Mouse (Mus musculus): ENCODE measurements around the gene Phlda1.

The Phlda1 gene

GRCm38 (mm10) chr10:111528283-111528682 lies 22.2 kb downstream of the Phlda1 start:
- DNase-seq (ENCODE audit: low spot score) = no peak

- DNase-seq (ENCODE audit: low spot score) = no peak
Observed at GRCm38 (mm10) chr10:111530398-111530797, 24.3 kb downstream of the Phlda1 start.

DNA sequence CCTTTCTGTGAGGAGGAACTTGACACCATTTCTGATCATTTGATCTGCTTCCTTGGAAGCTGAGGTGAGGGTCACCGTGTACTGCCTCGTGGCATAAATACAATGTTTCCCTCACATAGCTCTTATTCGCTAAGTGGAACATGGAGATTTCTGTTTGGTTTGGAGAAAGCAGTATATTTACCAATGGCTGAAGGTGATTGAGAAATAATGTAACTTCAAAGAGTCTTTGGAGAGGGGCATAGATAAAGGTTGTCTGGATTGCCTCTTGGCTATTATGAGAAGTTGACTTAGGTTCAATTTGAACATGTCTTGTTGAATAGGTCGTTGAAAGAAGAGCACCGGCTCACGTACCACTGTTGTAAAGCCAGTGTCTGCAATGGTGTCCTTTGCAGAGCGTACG lies 28.6 kb downstream of the Phlda1 start:
- DNase-seq (ENCODE audit: low spot score) = no peak

DNA sequence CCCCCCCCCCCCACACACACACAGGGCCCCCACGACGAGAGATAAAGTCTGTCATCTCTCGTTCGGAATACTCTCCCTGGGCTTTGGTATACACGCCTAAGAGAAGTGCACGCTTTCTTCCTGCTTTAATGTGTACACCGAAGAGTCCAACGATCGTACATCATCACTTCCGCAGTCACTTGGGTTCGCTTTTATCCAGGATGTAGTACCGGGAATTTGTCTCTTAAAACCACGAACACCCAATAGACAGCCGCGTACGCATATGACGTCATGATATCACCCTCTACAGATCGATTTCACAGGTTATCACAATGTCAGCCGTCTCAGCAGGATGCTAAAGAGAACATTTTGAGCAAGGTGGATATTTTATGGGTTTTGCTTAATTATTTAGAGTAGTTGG lies 31.3 kb downstream of the Phlda1 start:
- DNase-seq (ENCODE audit: low spot score) = no peak

GRCm38 (mm10) chr10:111539724-111540324 lies 33.7 kb downstream of the Phlda1 start:
- no peak for DNase-seq (ENCODE audit: low spot score)

- DNase-seq (ENCODE audit: low spot score) = no peak
Observed at GRCm38 (mm10) chr10:111540678-111541077, 34.6 kb downstream of the Phlda1 start.

DNA sequence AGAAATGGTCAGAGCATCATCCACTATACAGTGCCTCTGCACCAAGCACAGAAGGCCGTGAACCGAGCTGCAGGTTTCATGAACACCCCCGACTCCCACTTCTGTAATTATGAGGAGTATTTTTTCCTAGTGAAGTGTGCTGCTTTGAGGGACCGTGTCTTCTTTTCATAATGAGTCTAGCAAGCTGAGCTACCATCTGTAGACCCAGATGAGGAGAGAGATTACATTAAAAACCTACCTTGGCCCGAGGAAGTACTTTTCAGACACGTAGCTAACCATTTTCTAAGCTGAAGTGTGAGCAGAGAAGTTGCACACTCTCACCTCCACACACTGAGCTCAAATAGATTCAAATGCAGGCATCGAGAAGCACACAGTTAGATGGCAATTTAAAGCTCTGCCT lies 37.0 kb downstream of the Phlda1 start:
- no peak for DNase-seq (ENCODE audit: low spot score)

- no peak for DNase-seq (ENCODE audit: low spot score)
Observed at GRCm38 (mm10) chr10:111543781-111544260, 37.7 kb downstream of the Phlda1 start.

- no peak for DNase-seq (ENCODE audit: low spot score)
Observed at GRCm38 (mm10) chr10:111544311-111544710, 38.2 kb downstream of the Phlda1 start.

- DNase-seq (ENCODE audit: low spot score) = no peak
Observed at GRCm38 (mm10) chr10:111545648-111546047, 39.6 kb downstream of the Phlda1 start.

DNA sequence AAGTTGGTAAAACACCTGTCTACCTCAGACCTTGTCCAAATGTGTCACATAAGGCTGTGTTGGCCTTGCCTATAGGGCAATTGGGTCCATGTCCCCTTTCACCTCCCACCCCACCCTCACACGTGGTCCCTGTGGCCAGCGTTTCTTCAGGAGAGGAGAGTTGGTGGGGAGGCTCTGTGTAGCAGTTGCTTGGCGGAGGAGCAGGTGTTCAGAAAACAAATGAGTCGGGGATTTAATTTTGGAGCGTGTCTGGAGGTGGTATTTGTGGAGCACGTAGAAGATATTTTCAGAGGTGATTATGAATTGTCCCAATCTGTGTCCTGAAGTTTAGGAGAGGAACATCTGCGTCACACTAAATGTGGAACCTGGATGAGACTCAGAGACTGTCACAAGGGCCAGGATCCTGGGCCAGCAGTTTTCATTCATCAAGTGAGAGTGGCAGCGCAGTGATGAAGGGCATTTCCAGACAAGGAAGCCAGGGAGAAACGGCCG lies 41.8 kb downstream of the Phlda1 start:
- no peak for DNase-seq (ENCODE audit: low spot score)

GRCm38 (mm10) chr10:111550075-111550695 lies 44.1 kb downstream of the Phlda1 start:
- no peak for DNase-seq (ENCODE audit: low spot score)

DNA sequence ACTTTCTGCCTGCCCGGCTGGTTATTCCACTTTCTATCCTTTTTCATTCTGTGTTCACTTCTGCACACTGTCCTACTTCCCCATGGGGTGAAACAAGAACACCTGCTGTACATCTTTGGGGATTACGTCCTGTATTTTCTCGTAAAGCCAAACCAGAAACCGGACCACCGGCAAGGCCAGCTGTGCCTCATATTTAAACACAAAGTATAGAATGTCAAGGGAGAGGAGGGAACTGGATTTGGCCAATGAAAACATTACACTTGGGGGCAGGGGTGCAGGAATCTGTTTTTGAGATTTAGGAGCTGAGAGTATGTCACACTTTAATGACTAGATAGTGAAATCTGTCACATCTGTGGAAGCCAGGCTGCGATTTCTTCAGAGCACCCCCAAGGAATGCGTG lies 47.6 kb downstream of the Phlda1 start:
- DNase-seq (ENCODE audit: low spot score) = no peak

- DNase-seq (ENCODE audit: low spot score) = no peak
Observed at GRCm38 (mm10) chr10:111554651-111555050, 48.6 kb downstream of the Phlda1 start.

GRCm38 (mm10) chr10:111558211-111558610 lies 52.1 kb downstream of the Phlda1 start:
- no peak for DNase-seq (ENCODE audit: low spot score)

Measured in spleen, adult 12 weeks (tissue).